Comparison of ENCODE assay signal across 25 mouse cellular contexts in genomic region chr7:66003865-66004638, GRCm38 (mm10). TPM values are rescaled to one million over a fixed set of nuclear protein-coding genes. Genes with fewer than 3 reads are reported as not detected.
"Had no signal": no experiment of that assay in that cellular context is flagged by ENCODE, and none has a peak within 500 bp of the region (broad histone marks: within the 10 kb centered on the region; RNA-seq: fewer than 3 reads in every experiment).

No protein-coding gene starts in this region.

- H3K36me3 ChIP-seq: lung, embryonic 15.5 days; midbrain, embryonic 10.5 days; neural tube, embryonic 12.5 days; neural tube, embryonic 15.5 days; stomach, embryonic 15.5 days had no signal

- H3K9me3 ChIP-seq: lung, embryonic 15.5 days; neural tube, embryonic 12.5 days; neural tube, embryonic 15.5 days; stomach, embryonic 15.5 days had no signal

- DNase-seq: kidney, adult 11 months; kidney, adult 8-10 months; kidney, postnatal 14 days; left cerebral cortex, postnatal 4 days; lung, adult 18-20 months; lung, postnatal 10 days; lung, postnatal 36 days; midbrain, embryonic 14.5 days; right cerebral cortex, postnatal 25 days; spleen, adult 18-20 months; thymus, postnatal 36 days had no signal

- H3K4me3 ChIP-seq: kidney, embryonic 15.5 days; limb, embryonic 13.5 days; lung, embryonic 15.5 days; megakaryocyte, embryonic 14.5 days; midbrain, embryonic 10.5 days; neural tube, embryonic 12.5 days; neural tube, embryonic 15.5 days; stomach, embryonic 15.5 days had no signal

- H3K4me2 ChIP-seq: kidney, embryonic 15.5 days; limb, embryonic 13.5 days; lung, embryonic 15.5 days; neural tube, embryonic 12.5 days; neural tube, embryonic 15.5 days; stomach, embryonic 15.5 days had no signal

- H3K4me1 ChIP-seq: lung, embryonic 15.5 days; megakaryocyte, embryonic 14.5 days; midbrain, embryonic 10.5 days; neural tube, embryonic 12.5 days; stomach, embryonic 15.5 days had no signal

- H3K27me3 ChIP-seq: kidney, embryonic 15.5 days; limb, embryonic 13.5 days; lung, embryonic 15.5 days; neural tube, embryonic 12.5 days; neural tube, embryonic 15.5 days; stomach, embryonic 15.5 days had no signal

- H3K27ac ChIP-seq: kidney, embryonic 15.5 days; limb, embryonic 13.5 days; liver, embryonic 14.5 days; lung, embryonic 15.5 days; midbrain, embryonic 10.5 days; neural tube, embryonic 12.5 days; neural tube, embryonic 15.5 days; stomach, embryonic 15.5 days had no signal

- H3K9ac ChIP-seq: kidney, embryonic 15.5 days; limb, embryonic 13.5 days; liver, embryonic 14.5 days; lung, embryonic 15.5 days; neural tube, embryonic 12.5 days; neural tube, embryonic 15.5 days; stomach, embryonic 15.5 days had no signal

RNA-seq across cellular contexts. Expression of gene Gm45213, which starts 39.4 kb away (rescaled TPM):
- total RNA-seq: layer of hippocampus, adult 18-20 months; layer of hippocampus, postnatal 14 days; left cerebral cortex, adult 8-10 months; left cerebral cortex, postnatal 14 days; left cerebral cortex, postnatal 4 days had no signal
- polyA plus RNA-seq: kidney, embryonic 15.5 days; limb, embryonic 13.5 days; liver, embryonic 14.5 days; lung, embryonic 15.5 days; midbrain, embryonic 10.5 days; midbrain, embryonic 14.5 days; neural tube, embryonic 12.5 days; neural tube, embryonic 15.5 days; stomach, embryonic 15.5 days; urinary bladder, adult 2 months had no signal
